In the genomic region with DNA sequence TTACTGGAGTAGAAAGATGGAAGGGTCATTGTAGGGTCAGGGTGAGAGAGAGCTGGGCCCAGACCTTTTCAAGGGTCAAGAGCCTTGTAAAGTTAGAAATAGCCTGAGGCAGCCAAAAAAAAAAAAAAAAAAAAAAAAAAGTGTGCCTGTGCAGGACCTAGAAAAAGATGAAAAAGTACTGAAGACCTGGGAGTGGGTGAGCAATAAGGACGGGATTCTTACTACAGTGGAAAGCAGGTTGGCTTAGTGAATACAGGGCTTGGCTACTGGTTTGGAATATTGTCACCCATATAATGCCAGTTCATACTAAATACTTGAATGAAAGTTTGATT, we compare ENCODE assay signal across 8 mouse cellular contexts. TPM values are rescaled to one million over a fixed set of nuclear protein-coding genes. Genes with fewer than 3 reads are reported as not detected.
A peak's percentile ranks its signal among the peaks of the same experiment; 100 is the strongest.
DNase-seq lines count a peak whose midpoint lies in the region; ATAC-seq and TF ChIP-seq lines count a peak whose summit lies in the region.

No protein-coding gene starts in this region.

- no peak for DNase-seq in layer of hippocampus, adult 2 months (ENCODE audit: low spot score in 2 of 2)
- no peak for DNase-seq in layer of hippocampus, adult 11-12 months (ENCODE audit: low spot score)
- DNase-seq in embryonic facial prominence, embryonic 14.5 days (ENCODE audit: low spot score): no peak
- no peak for DNase-seq in cerebellum, postnatal 36 days
- no peak for DNase-seq in T-cell, adult 2 months (ENCODE audit: low spot score)

- H3K4me3 ChIP-seq in layer of hippocampus, adult 2 months: peak overlapping the region; percentile 67
- H3K4me3 ChIP-seq in embryonic facial prominence, embryonic 14.5 days (ENCODE audit: low read depth, low read length): peak overlapping the region; percentile 98
- H3K4me3 ChIP-seq in intestine, postnatal 0 days (ENCODE audit: low read depth, low read length): peak overlapping the region; percentile 96
- peak overlapping the region; percentile 99 for H3K4me3 ChIP-seq in neural tube, embryonic 13.5 days

- 73% methylated on average over 1 of the region's 1 CpGs for WGBS in embryonic facial prominence, embryonic 14.5 days
- WGBS in intestine, postnatal 0 days: 94% methylated on average over 1 of the region's 1 CpGs
- 79% methylated on average over 1 of the region's 1 CpGs for WGBS in neural tube, embryonic 13.5 days

- TF ChIP-seq CTCF in layer of hippocampus, adult 2 months (conservative IDR thresholded peaks at IDR 0.05): no peak
- no peak for TF ChIP-seq CTCF in intestine, postnatal 0 days (IDR thresholded peaks at IDR 0.05; ENCODE audit: low read depth)

- H3K27ac ChIP-seq in layer of hippocampus, adult 2 months: peak overlapping the region; percentile 93; the same call in 1 of the 2 replicates
- H3K27ac ChIP-seq in embryonic facial prominence, embryonic 14.5 days (replicated peaks; ENCODE audit: low read depth, low read length): peak overlapping the region; percentile 65; the same call in 1 of the 2 replicates
- no peak overlapping the region for H3K27ac ChIP-seq in intestine, postnatal 0 days (ENCODE audit: low read depth, low read length)
- H3K27ac ChIP-seq in neural tube, embryonic 13.5 days (replicated peaks): peak overlapping the region; percentile 38; the same call in 1 of the 2 replicates

- peak overlapping the region; percentile 98 for H3K9ac ChIP-seq in embryonic facial prominence, embryonic 14.5 days (ENCODE audit: low read depth, low read length)
- H3K9ac ChIP-seq in intestine, postnatal 0 days (ENCODE audit: low read depth, low read length): no peak overlapping the region
- H3K9ac ChIP-seq in neural tube, embryonic 13.5 days: peak overlapping the region; percentile 98

- peak overlapping the region; percentile 96 for H3K4me2 ChIP-seq in embryonic facial prominence, embryonic 14.5 days (ENCODE audit: low read depth, low read length)
- peak overlapping the region; percentile 85 for H3K4me2 ChIP-seq in intestine, postnatal 0 days (replicated peaks; ENCODE audit: low read depth)
- H3K4me2 ChIP-seq in neural tube, embryonic 13.5 days: peak overlapping the region; percentile 86

- peaks cover 10% of the 10 kb centered on the region for H3K4me1 ChIP-seq in embryonic facial prominence, embryonic 14.5 days (ENCODE audit: control insufficient read depth, insufficient read depth, low read length)
- peaks cover 7% of the 10 kb centered on the region; the same call in 1 of the 2 replicates for H3K4me1 ChIP-seq in intestine, postnatal 0 days (replicated peaks; ENCODE audit: control insufficient read depth, insufficient read depth, low read length)
- peaks cover 20% of the 10 kb centered on the region for H3K4me1 ChIP-seq in neural tube, embryonic 13.5 days (replicated peaks)

- peaks cover 16% of the 10 kb centered on the region for H3K36me3 ChIP-seq in embryonic facial prominence, embryonic 14.5 days (ENCODE audit: control insufficient read depth, insufficient read depth, low read length)
- H3K36me3 ChIP-seq in intestine, postnatal 0 days (ENCODE audit: control insufficient read depth, insufficient read depth): peaks cover 13% of the 10 kb centered on the region
- peaks cover 19% of the 10 kb centered on the region for H3K36me3 ChIP-seq in neural tube, embryonic 13.5 days

- H3K27me3 ChIP-seq in embryonic facial prominence, embryonic 14.5 days (replicated peaks; ENCODE audit: control insufficient read depth, insufficient read depth, low read length): no peaks in the 10 kb centered on the region
- no peaks in the 10 kb centered on the region for H3K27me3 ChIP-seq in intestine, postnatal 0 days (replicated peaks; ENCODE audit: control insufficient read depth, insufficient read depth, low read length)
- H3K27me3 ChIP-seq in neural tube, embryonic 13.5 days: no peaks in the 10 kb centered on the region

- no peak; the same call in 1 of the 2 replicates for ATAC-seq in embryonic facial prominence, embryonic 14.5 days (ENCODE audit: low read depth)
- no peak; the same call in 1 of the 2 replicates for ATAC-seq in intestine, postnatal 0 days
- ATAC-seq in neural tube, embryonic 13.5 days (ENCODE audit: low read depth): no peak
- no peak for ATAC-seq in monocyte, adult 5-6 weeks (replicated peaks; ENCODE audit: insufficient number of reproducible peaks, low FRiP score, low TSS enrichment, poor library complexity, severe bottlenecking)

- H3K9me3 ChIP-seq in embryonic facial prominence, embryonic 14.5 days (ENCODE audit: control insufficient read depth, low read length): no peaks in the 10 kb centered on the region
- no peaks in the 10 kb centered on the region for H3K9me3 ChIP-seq in intestine, postnatal 0 days (ENCODE audit: control insufficient read depth)
- no peaks in the 10 kb centered on the region for H3K9me3 ChIP-seq in neural tube, embryonic 13.5 days

RNA-seq across cellular contexts. Expression of a gene that starts 0.5 kb away (rescaled TPM):
- 10 to 100 TPM; 40.1 to 44.5 TPM for total RNA-seq in layer of hippocampus, adult 2 months (2021)
- 7.9 and 9.2 TPM in 2 replicates for polyA plus RNA-seq in embryonic facial prominence, embryonic 14.5 days (2014; fragmentation: Nextera tagmentation; extraction: Ambion mirVana)
- polyA plus RNA-seq in intestine, postnatal 0 days (2015; fragmentation: Nextera tagmentation; extraction: Ambion mirVana): 2.4 and 2.6 TPM in 2 replicates
- polyA plus RNA-seq in neural tube, embryonic 13.5 days (2015; fragmentation: Nextera tagmentation; extraction: Ambion mirVana): 3.5 and 3.7 TPM in 2 replicates
- 19.1 to 27.7 TPM (median 20.6 TPM) in 3 replicates for total RNA-seq in monocyte, adult 5-6 weeks (2017)

RNA-seq across cellular contexts. Expression of a gene that starts 32.7 kb away (rescaled TPM):
- 10 to 100 TPM; 47.0 to 47.6 TPM for total RNA-seq in layer of hippocampus, adult 2 months (2021)
- 22.4 and 24.9 TPM in 2 replicates for polyA plus RNA-seq in embryonic facial prominence, embryonic 14.5 days (2014; fragmentation: Nextera tagmentation; extraction: Ambion mirVana)
- polyA plus RNA-seq in intestine, postnatal 0 days (2015; fragmentation: Nextera tagmentation; extraction: Ambion mirVana): 6.4 and 6.6 TPM in 2 replicates
- polyA plus RNA-seq in neural tube, embryonic 13.5 days (2015; fragmentation: Nextera tagmentation; extraction: Ambion mirVana): 69.6 and 74.6 TPM in 2 replicates
- 12.7 to 16.6 TPM (median 16.3 TPM) in 3 replicates for total RNA-seq in monocyte, adult 5-6 weeks (2017)

RNA-seq across cellular contexts. Expression of a gene that starts 40.3 kb away (rescaled TPM):
- 10 to 100 TPM; 84.1 to 92.2 TPM for total RNA-seq in layer of hippocampus, adult 2 months (2021)
- polyA plus RNA-seq in embryonic facial prominence, embryonic 14.5 days (2014; fragmentation: Nextera tagmentation; extraction: Ambion mirVana): 34.0 and 38.4 TPM in 2 replicates
- polyA plus RNA-seq in intestine, postnatal 0 days (2015; fragmentation: Nextera tagmentation; extraction: Ambion mirVana): 27.1 and 28.2 TPM in 2 replicates
- polyA plus RNA-seq in neural tube, embryonic 13.5 days (2015; fragmentation: Nextera tagmentation; extraction: Ambion mirVana): 49.6 and 53.4 TPM in 2 replicates
- total RNA-seq in monocyte, adult 5-6 weeks (2017): 56.2 to 94.9 TPM (median 71.5 TPM) in 3 replicates

RNA-seq across cellular contexts. Expression of a gene that starts 45.0 kb away (rescaled TPM):
- total RNA-seq in layer of hippocampus, adult 2 months (2021): 10 to 100 TPM; 87.0 to 94.9 TPM
- polyA plus RNA-seq in embryonic facial prominence, embryonic 14.5 days (2014; fragmentation: Nextera tagmentation; extraction: Ambion mirVana): 118 and 136 TPM in 2 replicates
- polyA plus RNA-seq in intestine, postnatal 0 days (2015; fragmentation: Nextera tagmentation; extraction: Ambion mirVana): 86.9 and 88.1 TPM in 2 replicates
- 177 and 190 TPM in 2 replicates for polyA plus RNA-seq in neural tube, embryonic 13.5 days (2015; fragmentation: Nextera tagmentation; extraction: Ambion mirVana)
- 139 to 149 TPM (median 144 TPM) in 3 replicates for total RNA-seq in monocyte, adult 5-6 weeks (2017)
